Mouse (Mus musculus): ENCODE results near the gene Smg6. TPM values are rescaled to one million over a fixed set of nuclear protein-coding genes. Genes with fewer than 3 reads are reported as not detected.

Gene Smg6
- polyA plus RNA-seq, 1 experiment from 2014 or later, result 10.6 TPM

- Histone ChIP-seq H3K9me3 (ENCODE audit: control insufficient read depth, low read length) (no peaks in the 10 kb centered on the region), H3K27me3 (ENCODE audit: control insufficient read depth, insufficient read depth, low read length) (peaks cover 25% of the 10 kb centered on the region), H3K9ac (ENCODE audit: low read length) (peak overlapping the region; percentile 81), H3K27ac (replicated peaks in 1 of 2; ENCODE audit: control insufficient read depth in 1 of 2, insufficient read depth in 1 of 2, low read depth in 2 of 2, low read length in 2 of 2) (no peak overlapping the region), H3K4me3 (ENCODE audit: control insufficient read depth in 1 of 2, insufficient read depth in 1 of 2, low read depth in 1 of 2, low read length in 2 of 2) (peak overlapping the region in 1 of 2 experiments; percentile 0; a peak in 1 of 4 replicates), H3K4me2 (ENCODE audit: low read length) (peak overlapping the region; percentile 98), H3K36me3 (ENCODE audit: control insufficient read depth, insufficient read depth, low read length) (peaks cover 70% of the 10 kb centered on the region), H3K4me1 (ENCODE audit: control insufficient read depth in 2 of 2, insufficient read depth in 2 of 2, low read length in 2 of 2) (peaks cover 9 to 48% of the 10 kb centered on the region in 2 experiments; a peak in 3 of 4 replicates)
- 72% methylated on average over 2 of the region's 2 CpGs for WGBS
- no peak for ATAC-seq (ENCODE audit: insufficient number of reproducible peaks, insufficient read depth, low FRiP score, low read depth)
Measured at GRCm38 (mm10) chr11:75164051-75164450, 238.4 kb downstream of the Smg6 start.

- 16% methylated on average over 14 of the region's 15 CpGs for WGBS
- H3K4me3 ChIP-seq (ENCODE audit: control insufficient read depth in 1 of 2, insufficient read depth in 1 of 2, low read depth in 1 of 2, low read length in 2 of 2), result peak overlapping the region; percentile 58 to 65
- peak overlapping the region; percentile 98 for H3K4me2 ChIP-seq (ENCODE audit: low read length)
- no peaks in the 10 kb centered on the region for H3K9me3 ChIP-seq (ENCODE audit: control insufficient read depth, low read length)
- peak overlapping the region; percentile 81 for H3K9ac ChIP-seq (ENCODE audit: low read length)
- H3K27ac ChIP-seq (replicated peaks in 1 of 2; ENCODE audit: control insufficient read depth in 1 of 2, insufficient read depth in 1 of 2, low read depth in 2 of 2, low read length in 2 of 2), result no peak overlapping the region
- ATAC-seq (ENCODE audit: insufficient number of reproducible peaks, insufficient read depth, low FRiP score, low read depth), result no peak
- peaks cover 30% of the 10 kb centered on the region for H3K27me3 ChIP-seq (ENCODE audit: control insufficient read depth, insufficient read depth, low read length)
- peaks cover 9 to 54% of the 10 kb centered on the region in 2 experiments; a peak in 3 of 4 replicates for H3K4me1 ChIP-seq (ENCODE audit: control insufficient read depth in 2 of 2, insufficient read depth in 2 of 2, low read length in 2 of 2)
- H3K36me3 ChIP-seq (ENCODE audit: control insufficient read depth, insufficient read depth, low read length), result peaks cover 63% of the 10 kb centered on the region
Measured at GRCm38 (mm10) chr11:75164750-75165149, 239.1 kb downstream of the Smg6 start.

- H3K36me3 ChIP-seq (ENCODE audit: control insufficient read depth, insufficient read depth, low read length), result peaks cover 55% of the 10 kb centered on the region
- peak overlapping the region; percentile 98 for H3K4me2 ChIP-seq (ENCODE audit: low read length)
- peaks cover 38% of the 10 kb centered on the region for H3K27me3 ChIP-seq (ENCODE audit: control insufficient read depth, insufficient read depth, low read length)
- H3K9ac ChIP-seq (ENCODE audit: low read length), result peak overlapping the region; percentile 81
- H3K9me3 ChIP-seq (ENCODE audit: control insufficient read depth, low read length), result no peaks in the 10 kb centered on the region
- WGBS, result 9% methylated on average over 54 of the region's 54 CpGs
- H3K27ac ChIP-seq (replicated peaks in 1 of 2; ENCODE audit: control insufficient read depth in 1 of 2, insufficient read depth in 1 of 2, low read depth in 2 of 2, low read length in 2 of 2), result peak overlapping the region in 1 of 2 experiments; percentile 52; a peak in 2 of 4 replicates
- peaks cover 9 to 59% of the 10 kb centered on the region in 2 experiments; a peak in 3 of 4 replicates for H3K4me1 ChIP-seq (ENCODE audit: control insufficient read depth in 2 of 2, insufficient read depth in 2 of 2, low read length in 2 of 2)
- ATAC-seq (ENCODE audit: insufficient number of reproducible peaks, insufficient read depth, low FRiP score, low read depth), result no peak; the same call in 1 of the 2 replicates
- H3K4me3 ChIP-seq (ENCODE audit: control insufficient read depth in 1 of 2, insufficient read depth in 1 of 2, low read depth in 1 of 2, low read length in 2 of 2), result peak overlapping the region; percentile 58 to 65
Measured at GRCm38 (mm10) chr11:75165441-75166192, 240.0 kb downstream of the Smg6 start.

- Histone ChIP-seq H3K27me3 (ENCODE audit: control insufficient read depth, insufficient read depth, low read length) (peaks cover 45% of the 10 kb centered on the region), H3K4me2 (ENCODE audit: low read length) (peak overlapping the region; percentile 98), H3K27ac (replicated peaks in 1 of 2; ENCODE audit: control insufficient read depth in 1 of 2, insufficient read depth in 1 of 2, low read depth in 2 of 2, low read length in 2 of 2) (peak overlapping the region in 1 of 2 experiments; percentile 82; a peak in 2 of 4 replicates), H3K4me1 (ENCODE audit: control insufficient read depth in 2 of 2, insufficient read depth in 2 of 2, low read length in 2 of 2) (peaks cover 8 to 56% of the 10 kb centered on the region in 2 experiments; a peak in 3 of 4 replicates), H3K36me3 (ENCODE audit: control insufficient read depth, insufficient read depth, low read length) (peaks cover 48% of the 10 kb centered on the region), H3K9ac (ENCODE audit: low read length) (peak overlapping the region; percentile 81), H3K9me3 (ENCODE audit: control insufficient read depth, low read length) (no peaks in the 10 kb centered on the region), H3K4me3 (ENCODE audit: control insufficient read depth in 1 of 2, insufficient read depth in 1 of 2, low read depth in 1 of 2, low read length in 2 of 2) (peak overlapping the region; percentile 58 to 65)
- ATAC-seq (ENCODE audit: insufficient number of reproducible peaks, insufficient read depth, low FRiP score, low read depth), result no peak
- 8% methylated on average over 53 of the region's 55 CpGs for WGBS
Measured at GRCm38 (mm10) chr11:75166193-75166842, 240.7 kb downstream of the Smg6 start.

GRCm38 (mm10) chr11:75166861-75167642, 241.4 kb downstream of the Smg6 start:
- ATAC-seq (ENCODE audit: insufficient number of reproducible peaks, insufficient read depth, low FRiP score, low read depth), result no peak
- Histone ChIP-seq H3K36me3 (ENCODE audit: control insufficient read depth, insufficient read depth, low read length) (peaks cover 41% of the 10 kb centered on the region), H3K27me3 (ENCODE audit: control insufficient read depth, insufficient read depth, low read length) (peaks cover 52% of the 10 kb centered on the region), H3K4me3 (ENCODE audit: control insufficient read depth in 1 of 2, insufficient read depth in 1 of 2, low read depth in 1 of 2, low read length in 2 of 2) (peak overlapping the region; percentile 58 to 65), H3K4me1 (ENCODE audit: control insufficient read depth in 2 of 2, insufficient read depth in 2 of 2, low read length in 2 of 2) (peaks cover 6 to 56% of the 10 kb centered on the region in 2 experiments; a peak in 3 of 4 replicates), H3K9me3 (ENCODE audit: control insufficient read depth, low read length) (no peaks in the 10 kb centered on the region), H3K9ac (ENCODE audit: low read length) (peak overlapping the region; percentile 81), H3K27ac (replicated peaks in 1 of 2; ENCODE audit: control insufficient read depth in 1 of 2, insufficient read depth in 1 of 2, low read depth in 2 of 2, low read length in 2 of 2) (peak overlapping the region; percentile 2 to 82; a peak in 3 of 4 replicates), H3K4me2 (ENCODE audit: low read length) (peak overlapping the region; percentile 98)
- 3% methylated on average over 68 of the region's 68 CpGs for WGBS

GRCm38 (mm10) chr11:75167643-75168589, 242.3 kb downstream of the Smg6 start:
- H3K9ac ChIP-seq (ENCODE audit: low read length), result peak overlapping the region; percentile 81
- H3K4me2 ChIP-seq (ENCODE audit: low read length), result peak overlapping the region; percentile 98
- H3K4me1 ChIP-seq (ENCODE audit: control insufficient read depth in 2 of 2, insufficient read depth in 2 of 2, low read length in 2 of 2), result peaks cover 8 to 64% of the 10 kb centered on the region in 2 experiments; a peak in 3 of 4 replicates
- WGBS, result 7% methylated on average over 55 of the region's 63 CpGs
- H3K27ac ChIP-seq (replicated peaks in 1 of 2; ENCODE audit: control insufficient read depth in 1 of 2, insufficient read depth in 1 of 2, low read depth in 2 of 2, low read length in 2 of 2), result peak overlapping the region; percentile 2 to 82
- H3K27me3 ChIP-seq (ENCODE audit: control insufficient read depth, insufficient read depth, low read length), result peaks cover 61% of the 10 kb centered on the region
- ATAC-seq (ENCODE audit: insufficient number of reproducible peaks, insufficient read depth, low FRiP score, low read depth), result no peak
- peak overlapping the region; percentile 58 to 65 for H3K4me3 ChIP-seq (ENCODE audit: control insufficient read depth in 1 of 2, insufficient read depth in 1 of 2, low read depth in 1 of 2, low read length in 2 of 2)
- no peaks in the 10 kb centered on the region for H3K9me3 ChIP-seq (ENCODE audit: control insufficient read depth, low read length)
- H3K36me3 ChIP-seq (ENCODE audit: control insufficient read depth, insufficient read depth, low read length), result peaks cover 33% of the 10 kb centered on the region

Data from heart, embryonic 14.5 days (tissue).